Mouse (Mus musculus): ENCODE measurements at regions not wholly inside any gene's neighbourhood (a gene's known extent, or its start where the extent isn't known, plus 50 kb on each side); places are given as distances from the start of the nearest gene placed in this dataset.

DNA sequence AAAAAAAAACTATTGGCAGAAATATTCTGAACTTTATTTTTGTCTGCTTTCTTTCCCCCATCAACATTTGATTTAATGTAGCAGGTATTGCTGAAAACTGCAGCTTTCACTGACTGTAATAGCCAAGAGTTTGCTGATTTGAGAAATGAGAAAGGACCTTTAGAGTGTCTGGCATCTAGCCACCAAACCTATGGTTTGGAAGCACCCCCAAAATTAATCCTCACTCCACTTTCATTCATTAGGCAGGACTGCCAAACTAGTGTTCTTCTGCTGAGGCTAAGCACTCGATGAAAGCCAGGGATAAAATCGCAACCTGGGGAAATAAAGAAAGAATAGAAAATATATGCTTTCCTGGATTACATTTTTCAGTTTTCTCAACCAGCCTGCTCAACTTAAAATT is 320.4 kb downstream of the Atp6ap1l start:
- no peak for DNase-seq (ENCODE audit: extremely low spot score, low spot score)
- 98% methylated on average over 2 of the region's 2 CpGs for WGBS
- no peaks in the 10 kb centered on the region for H3K9me3 ChIP-seq

GRCm38 (mm10) chr13:90575371-90575770 is 329.8 kb downstream of the Atp6ap1l start:
- WGBS: 87% methylated on average over 2 of the region's 2 CpGs
- Histone ChIP-seq H3K9me3 (no peaks in the 10 kb centered on the region), H3K4me3 (no peak overlapping the region), H3K27ac (no peak overlapping the region), H3K4me1 (no peaks in the 10 kb centered on the region), H3K27me3 (ENCODE audit: poor library complexity, severe bottlenecking) (no peaks in the 10 kb centered on the region), H3K36me3 (replicated peaks) (no peaks in the 10 kb centered on the region)
- no peak for DNase-seq (ENCODE audit: extremely low spot score, low spot score)

More for the DNA sequence above, 320.4 kb downstream of the Atp6ap1l start:
- no peaks in the 10 kb centered on the region for H3K36me3 ChIP-seq (replicated peaks)
- no peaks in the 10 kb centered on the region for H3K27me3 ChIP-seq (ENCODE audit: poor library complexity, severe bottlenecking)
- H3K4me3 ChIP-seq: no peak overlapping the region
- no peaks in the 10 kb centered on the region for H3K4me1 ChIP-seq
- no peak overlapping the region for H3K27ac ChIP-seq

- Histone ChIP-seq H3K9me3 (no peaks in the 10 kb centered on the region), H3K27me3 (ENCODE audit: poor library complexity, severe bottlenecking) (no peaks in the 10 kb centered on the region), H3K4me3 (no peak overlapping the region), H3K36me3 (replicated peaks) (no peaks in the 10 kb centered on the region), H3K4me1 (no peaks in the 10 kb centered on the region), H3K27ac (no peak overlapping the region)
- WGBS: 87% methylated on average over 2 of the region's 2 CpGs
- no peak for DNase-seq (ENCODE audit: extremely low spot score, low spot score)
These were observed 332.6 kb downstream of the Atp6ap1l start for GRCm38 (mm10) chr13:90572580-90572979.

DNA sequence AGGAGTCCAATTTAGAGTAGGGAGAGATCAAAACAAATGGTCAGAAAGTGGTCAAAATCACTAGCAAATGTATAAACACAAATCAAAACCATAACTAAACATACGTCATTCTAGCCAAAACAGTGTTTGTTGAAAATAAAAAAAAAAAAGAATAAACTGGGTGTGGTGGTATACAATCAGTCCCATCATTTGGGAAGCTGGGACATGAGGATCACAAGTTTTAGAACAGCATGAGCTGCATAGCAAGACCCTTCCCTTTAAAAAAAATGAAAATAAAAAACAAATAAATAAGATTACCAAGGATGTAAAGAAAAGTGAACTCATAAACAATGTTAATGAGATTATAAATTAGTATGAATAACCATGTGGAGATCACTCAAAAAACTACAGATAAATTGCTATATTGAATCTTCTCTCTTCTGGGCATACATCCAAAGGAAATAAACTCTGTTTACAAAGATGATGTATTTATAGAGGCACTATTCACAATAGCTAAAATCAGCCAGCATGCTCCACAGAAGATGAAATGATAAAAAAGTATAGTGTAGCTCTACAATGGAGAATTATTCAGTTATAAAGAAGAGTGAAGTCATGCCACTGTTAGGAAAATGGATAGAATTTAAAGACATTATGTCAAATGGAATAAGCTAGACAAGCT is 341.8 kb downstream of the Atp6ap1l start:
- Histone ChIP-seq H3K4me1 (no peaks in the 10 kb centered on the region), H3K36me3 (replicated peaks) (no peaks in the 10 kb centered on the region), H3K9me3 (no peaks in the 10 kb centered on the region), H3K27ac (no peak overlapping the region), H3K4me3 (no peak overlapping the region), H3K27me3 (ENCODE audit: poor library complexity, severe bottlenecking) (no peaks in the 10 kb centered on the region)
- DNase-seq (ENCODE audit: extremely low spot score, low spot score): no peak
- WGBS: 94% methylated on average over 1 of the region's 1 CpGs

- Histone ChIP-seq H3K27ac (no peak overlapping the region), H3K4me3 (no peak overlapping the region), H3K36me3 (replicated peaks) (no peaks in the 10 kb centered on the region), H3K27me3 (ENCODE audit: poor library complexity, severe bottlenecking) (no peaks in the 10 kb centered on the region), H3K4me1 (no peaks in the 10 kb centered on the region), H3K9me3 (no peaks in the 10 kb centered on the region)
- DNase-seq (ENCODE audit: extremely low spot score, low spot score): no peak
- WGBS: 79% methylated on average over 1 of the region's 1 CpGs
These were observed 345.1 kb downstream of the Atp6ap1l start for GRCm38 (mm10) chr13:90560095-90560494.

DNA sequence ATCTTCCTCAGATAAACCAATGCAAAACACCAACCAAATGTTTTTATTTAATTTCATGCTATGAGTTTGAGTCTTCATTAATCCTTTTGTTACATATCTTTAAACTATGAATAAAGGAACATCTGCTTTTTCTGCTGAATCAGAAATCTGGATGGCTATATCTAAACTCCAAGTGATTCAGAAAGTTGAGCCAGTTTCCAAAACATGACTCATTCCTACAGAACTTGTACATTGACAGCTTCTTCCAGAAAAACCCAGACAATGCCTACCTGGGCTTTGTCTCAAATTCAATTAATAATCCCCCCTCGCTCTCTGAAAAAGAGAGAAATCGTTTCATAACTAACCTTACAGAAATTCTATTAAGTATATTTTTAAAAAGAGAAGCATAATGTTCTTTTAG is 345.7 kb downstream of the Atp6ap1l start:
- Histone ChIP-seq H3K4me3 (no peak overlapping the region), H3K36me3 (replicated peaks) (no peaks in the 10 kb centered on the region), H3K27ac (no peak overlapping the region), H3K9me3 (no peaks in the 10 kb centered on the region), H3K27me3 (ENCODE audit: poor library complexity, severe bottlenecking) (no peaks in the 10 kb centered on the region), H3K4me1 (no peaks in the 10 kb centered on the region)
- DNase-seq (ENCODE audit: extremely low spot score, low spot score): no peak
- 95% methylated on average over 2 of the region's 2 CpGs for WGBS

DNA sequence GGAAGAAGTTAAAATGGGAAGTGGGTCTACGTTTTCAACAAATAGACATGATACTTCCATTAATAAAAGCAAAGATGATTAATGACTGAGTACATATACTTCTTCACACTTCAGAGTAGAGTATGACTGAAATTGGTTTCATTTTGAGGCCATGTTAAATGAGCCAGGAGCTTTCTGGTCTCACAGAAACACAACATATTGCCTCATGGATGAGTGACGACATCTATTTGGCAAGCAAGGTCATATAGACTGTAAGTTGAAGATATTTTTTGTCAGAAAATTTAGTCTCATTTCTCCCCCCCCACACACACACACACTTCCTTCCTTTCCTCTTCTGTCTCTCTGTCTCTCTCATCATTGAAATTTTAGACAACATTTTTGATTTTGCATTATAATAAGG is 354.0 kb downstream of the Atp6ap1l start:
- Histone ChIP-seq H3K4me3 (no peak overlapping the region), H3K36me3 (replicated peaks) (no peaks in the 10 kb centered on the region), H3K27me3 (ENCODE audit: poor library complexity, severe bottlenecking) (no peaks in the 10 kb centered on the region), H3K9me3 (no peaks in the 10 kb centered on the region), H3K4me1 (no peaks in the 10 kb centered on the region), H3K27ac (no peak overlapping the region)
- 88% methylated on average over 2 of the region's 2 CpGs for WGBS
- no peak for DNase-seq (ENCODE audit: extremely low spot score, low spot score)

DNA sequence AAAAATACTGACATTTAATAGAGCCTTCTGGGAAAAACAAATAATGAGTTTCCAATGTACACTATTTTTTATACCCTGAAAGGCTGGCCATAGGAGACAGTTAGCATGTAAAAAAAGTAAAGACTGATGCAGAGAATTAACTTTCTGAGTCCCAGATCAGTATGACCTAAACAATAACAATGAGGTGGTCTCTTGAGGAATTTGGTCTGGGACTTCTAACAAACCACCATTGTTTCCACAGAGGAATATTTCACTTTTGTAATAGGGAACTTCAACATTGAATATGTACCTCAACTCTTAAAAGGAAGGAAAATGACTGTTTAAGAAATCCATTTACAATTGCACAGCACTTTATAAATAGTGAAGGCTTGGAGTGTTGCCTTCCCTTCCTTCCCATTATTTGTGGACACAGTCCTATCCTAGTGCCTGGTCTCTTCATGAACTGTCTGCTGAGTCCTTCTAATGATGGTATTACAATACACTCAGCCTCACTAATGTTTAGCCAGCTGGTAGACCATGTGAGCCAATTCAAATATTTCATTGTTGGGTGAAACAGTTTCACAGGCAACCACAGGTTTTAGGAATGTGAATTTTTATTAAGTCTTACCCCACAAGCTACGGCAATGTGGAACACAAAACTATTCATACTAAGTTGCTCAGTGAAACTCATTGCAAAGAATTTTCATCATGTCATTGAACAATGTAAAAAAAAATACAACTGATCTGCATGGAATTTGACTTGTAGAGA is 358.7 kb downstream of the Atp6ap1l start:
- Histone ChIP-seq H3K4me3 (no peak overlapping the region), H3K4me1 (no peaks in the 10 kb centered on the region), H3K27ac (no peak overlapping the region), H3K9me3 (no peaks in the 10 kb centered on the region), H3K27me3 (ENCODE audit: poor library complexity, severe bottlenecking) (no peaks in the 10 kb centered on the region), H3K36me3 (replicated peaks) (no peaks in the 10 kb centered on the region)
- DNase-seq (ENCODE audit: extremely low spot score, low spot score): no peak
- WGBS: 85% methylated on average over 1 of the region's 1 CpGs

- no peak overlapping the region for H3K27ac ChIP-seq
- no peak overlapping the region for H3K4me3 ChIP-seq
- no peaks in the 10 kb centered on the region for H3K4me1 ChIP-seq
- DNase-seq (ENCODE audit: extremely low spot score, low spot score): no peak
- H3K9me3 ChIP-seq: no peaks in the 10 kb centered on the region
- no peaks in the 10 kb centered on the region for H3K36me3 ChIP-seq (replicated peaks)
- H3K27me3 ChIP-seq (ENCODE audit: poor library complexity, severe bottlenecking): no peaks in the 10 kb centered on the region
These were observed 359.3 kb downstream of the Atp6ap1l start for GRCm38 (mm10) chr13:90545816-90546215.

- Histone ChIP-seq H3K4me3 (no peak overlapping the region), H3K4me1 (no peaks in the 10 kb centered on the region), H3K9me3 (0 out of 2 replicates have a peak, but pooled peaks cover 3% of the 10 kb centered on the region), H3K27ac (no peak overlapping the region), H3K27me3 (ENCODE audit: poor library complexity, severe bottlenecking) (no peaks in the 10 kb centered on the region), H3K36me3 (replicated peaks) (no peaks in the 10 kb centered on the region)
- no peak for DNase-seq (ENCODE audit: extremely low spot score, low spot score)
- 98% methylated on average over 1 of the region's 1 CpGs for WGBS
These were observed 367.6 kb downstream of the Atp6ap1l start for GRCm38 (mm10) chr13:90537525-90537924.

DNA sequence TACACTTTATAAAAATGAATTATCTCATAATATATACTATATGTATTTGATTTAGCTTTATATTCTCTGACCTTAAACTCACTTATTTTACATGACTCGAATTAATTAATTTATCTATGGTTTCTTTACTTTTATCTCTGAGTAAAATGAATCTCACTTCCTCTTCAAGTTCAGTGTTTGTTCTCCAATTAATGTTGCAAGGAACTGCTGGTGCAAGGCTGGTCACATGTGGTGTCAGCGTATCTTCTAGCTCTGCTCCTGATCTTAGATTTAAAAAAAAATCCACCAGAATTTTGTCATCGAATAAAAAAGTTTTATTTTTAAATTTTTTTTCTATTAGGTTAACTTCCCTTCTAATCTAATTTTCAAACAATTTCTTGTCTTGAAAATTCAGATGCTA is 378.2 kb downstream of the Atp6ap1l start:
- no peak overlapping the region for H3K4me3 ChIP-seq
- no peaks in the 10 kb centered on the region for H3K4me1 ChIP-seq
- 88% methylated on average over 3 of the region's 3 CpGs for WGBS
- DNase-seq (ENCODE audit: extremely low spot score, low spot score): no peak
- no peaks in the 10 kb centered on the region for H3K27me3 ChIP-seq (ENCODE audit: poor library complexity, severe bottlenecking)
- H3K27ac ChIP-seq: no peak overlapping the region
- H3K36me3 ChIP-seq (replicated peaks): no peaks in the 10 kb centered on the region
- no peaks in the 10 kb centered on the region for H3K9me3 ChIP-seq

GRCm38 (mm10) chr13:90525801-90526200 is 379.4 kb downstream of the Atp6ap1l start:
- Histone ChIP-seq H3K4me3 (no peak overlapping the region), H3K27ac (no peak overlapping the region), H3K36me3 (replicated peaks) (no peaks in the 10 kb centered on the region), H3K4me1 (no peaks in the 10 kb centered on the region), H3K9me3 (no peaks in the 10 kb centered on the region), H3K27me3 (ENCODE audit: poor library complexity, severe bottlenecking) (no peaks in the 10 kb centered on the region)
- WGBS: 82% methylated on average over 2 of the region's 2 CpGs
- no peak for DNase-seq (ENCODE audit: extremely low spot score, low spot score)

GRCm38 (mm10) chr13:90521758-90522245 is 383.4 kb downstream of the Atp6ap1l start:
- DNase-seq (ENCODE audit: extremely low spot score, low spot score): no peak
- no peaks in the 10 kb centered on the region for H3K9me3 ChIP-seq
- WGBS: 61% methylated on average over 4 of the region's 4 CpGs
- H3K4me3 ChIP-seq: no peak overlapping the region
- no peaks in the 10 kb centered on the region for H3K4me1 ChIP-seq
- H3K27me3 ChIP-seq (ENCODE audit: poor library complexity, severe bottlenecking): no peaks in the 10 kb centered on the region
- no peaks in the 10 kb centered on the region for H3K36me3 ChIP-seq (replicated peaks)
- no peak overlapping the region for H3K27ac ChIP-seq

Data from forebrain, embryonic 10.5 days (tissue).